Mouse (Mus musculus): Measurements from ENCODE around the gene Cyp2s1.

DNA sequence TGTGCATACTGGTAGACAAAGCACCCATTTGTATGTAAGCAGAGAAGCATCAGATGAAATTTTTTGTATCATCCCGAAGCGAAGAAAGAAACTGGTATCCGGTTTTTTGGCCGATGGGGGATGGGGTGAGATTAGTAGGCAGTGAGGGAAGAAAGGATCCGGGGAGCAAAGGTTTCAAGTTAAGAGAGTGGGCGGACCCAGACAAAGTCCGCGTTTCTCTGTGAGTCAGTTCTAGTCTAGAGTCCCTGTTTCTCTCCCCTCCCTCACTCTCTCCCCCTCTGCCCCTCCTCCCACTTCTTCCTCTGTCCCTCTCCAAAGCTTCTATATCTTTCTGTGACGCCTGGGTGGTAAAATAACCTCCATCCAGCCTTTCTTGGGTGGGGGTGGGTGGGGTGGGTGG, 8.3 kb upstream of the Cyp2s1 start:
- no peak for TF ChIP-seq EP300 (IDR thresholded peaks at IDR 0.05; ENCODE audit: insufficient read depth, low read depth, low read length)
- no peak for TF ChIP-seq CTCF (IDR thresholded peaks at IDR 0.05; ENCODE audit: low read depth, low read length)
- TF ChIP-seq POLR2A (IDR thresholded peaks at IDR 0.05; ENCODE audit: insufficient read depth, low read length) = no peak
